Mouse (Mus musculus): Measurements from ENCODE around the gene Romo1.
"Not testable (repeated sequence)": the region's sequence is repeated elsewhere in the genome, so short reads cannot be mapped to it uniquely, and the experiment has no call there.

The Romo1 gene

DNA sequence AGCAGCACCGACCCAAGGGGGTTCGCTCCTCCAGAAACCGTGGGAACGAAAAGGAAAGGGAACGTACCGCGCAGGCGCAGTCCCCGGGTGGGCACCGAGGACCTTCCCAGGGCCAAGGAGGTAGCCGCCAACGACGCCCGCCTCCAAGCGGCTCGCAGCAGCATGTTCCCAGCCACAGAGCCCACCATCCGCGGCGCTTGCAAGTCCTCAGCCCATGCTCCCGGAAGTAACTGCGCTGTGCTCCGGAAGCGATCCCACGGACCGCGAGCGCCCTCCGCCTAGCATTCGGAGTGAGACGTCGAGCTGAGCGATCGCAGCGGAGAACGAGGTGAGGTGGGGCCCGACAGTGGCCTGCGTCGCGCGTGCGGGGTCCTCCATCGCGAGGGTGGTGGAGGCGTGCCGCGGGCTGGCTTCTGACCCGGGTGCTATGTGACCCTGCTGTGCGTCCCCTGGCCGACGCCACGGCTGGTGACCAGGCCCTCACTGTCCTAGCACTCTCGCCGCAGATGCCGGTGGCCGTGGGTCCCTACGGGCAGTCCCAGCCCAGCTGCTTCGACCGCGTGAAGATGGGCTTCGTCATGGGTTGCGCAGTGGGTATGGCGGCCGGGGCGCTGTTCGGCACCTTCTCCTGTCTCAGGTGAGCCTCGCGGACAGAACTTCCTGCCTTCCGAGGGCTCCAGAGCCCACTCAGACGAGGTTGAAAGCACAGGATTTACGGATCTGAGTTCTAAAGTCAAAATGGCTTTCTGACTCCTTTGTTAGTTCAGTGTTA is at the start of gene Romo1, which contains the start of gene Nfs1:
Gene Romo1 (plus strand): TSS at position 87 of the 772 bp plus-strand sequence.
Gene Nfs1 (minus strand): TSS at position 234 of the 772 bp plus-strand sequence.
- H3K4me3 ChIP-seq (replicated peaks; ENCODE audit: low read length) = peak within 1 kb of the TSS; percentile 93
- H3K4me1 ChIP-seq (replicated peaks; ENCODE audit: low read depth, low read length) = peaks cover 16% of the 10 kb centered on the region
- TF ChIP-seq CTCF (conservative IDR thresholded peaks at IDR 0.05; ENCODE audit: low read length) = no peak
- TF ChIP-seq NANOG (IDR thresholded peaks at IDR 0.05; ENCODE audit: borderline replicate concordance, low read length) = no peak
- no peak for TF ChIP-seq POU5F1 (IDR thresholded peaks at IDR 0.05; ENCODE audit: borderline replicate concordance, low read length)
- H3K9me3 ChIP-seq (ENCODE audit: low read length) = no peaks in the 10 kb centered on the region
- peaks cover 61% of the 10 kb centered on the region for H3K36me3 ChIP-seq (ENCODE audit: insufficient read depth, low read length)
- H3K27me3 ChIP-seq (ENCODE audit: insufficient read depth, low read length) = no peaks in the 10 kb centered on the region

DNA sequence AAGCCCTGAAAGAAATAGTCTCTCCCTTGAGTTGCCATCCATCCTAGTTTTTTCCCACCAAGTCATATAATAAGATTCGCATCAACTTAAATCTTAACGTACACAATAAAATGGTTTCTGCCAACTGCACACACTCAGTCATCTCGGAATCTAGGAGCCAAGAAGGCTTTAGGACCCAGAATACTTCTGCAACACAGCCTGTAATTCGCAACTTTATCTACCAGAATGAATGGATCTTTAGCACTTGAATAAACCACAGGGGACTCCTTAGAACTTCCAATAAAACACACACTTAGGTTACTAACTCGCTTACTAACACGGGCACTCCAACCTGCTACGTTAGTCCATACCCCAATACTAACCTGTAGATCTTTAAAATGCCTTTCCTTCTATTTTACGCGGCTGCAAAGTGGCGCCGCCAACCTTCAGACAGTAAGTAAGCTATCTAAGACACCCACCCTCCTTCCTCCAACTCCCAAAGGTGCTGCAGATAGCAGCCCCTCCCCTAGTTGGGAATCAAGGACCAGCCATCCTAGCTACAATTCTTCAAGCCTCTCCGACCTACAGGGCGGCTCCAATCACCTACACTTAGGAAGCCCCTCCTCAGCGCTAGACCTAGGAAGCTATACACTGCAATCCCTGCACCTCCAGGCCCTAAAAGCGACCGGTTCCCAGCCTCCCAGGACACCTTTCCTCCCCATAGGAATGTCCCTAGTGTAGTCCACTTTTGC is 33.0 kb upstream of the Romo1 start:
- H3K4me1 ChIP-seq (replicated peaks; ENCODE audit: low read depth, low read length) = peaks cover 42% of the 10 kb centered on the region
- H3K4me3 ChIP-seq (replicated peaks; ENCODE audit: low read length) = peak overlapping the region; percentile 93
- H3K36me3 ChIP-seq (ENCODE audit: insufficient read depth, low read length) = peaks cover 16% of the 10 kb centered on the region
- TF ChIP-seq CTCF (conservative IDR thresholded peaks at IDR 0.05; ENCODE audit: low read length) (no peak), POU5F1 (IDR thresholded peaks at IDR 0.05; ENCODE audit: borderline replicate concordance, low read length) (no peak), NANOG (IDR thresholded peaks at IDR 0.05; ENCODE audit: borderline replicate concordance, low read length) (no peak)
- H3K27me3 ChIP-seq (ENCODE audit: insufficient read depth, low read length) = no peaks in the 10 kb centered on the region
- H3K9me3 ChIP-seq (ENCODE audit: low read length) = no peaks in the 10 kb centered on the region

DNA sequence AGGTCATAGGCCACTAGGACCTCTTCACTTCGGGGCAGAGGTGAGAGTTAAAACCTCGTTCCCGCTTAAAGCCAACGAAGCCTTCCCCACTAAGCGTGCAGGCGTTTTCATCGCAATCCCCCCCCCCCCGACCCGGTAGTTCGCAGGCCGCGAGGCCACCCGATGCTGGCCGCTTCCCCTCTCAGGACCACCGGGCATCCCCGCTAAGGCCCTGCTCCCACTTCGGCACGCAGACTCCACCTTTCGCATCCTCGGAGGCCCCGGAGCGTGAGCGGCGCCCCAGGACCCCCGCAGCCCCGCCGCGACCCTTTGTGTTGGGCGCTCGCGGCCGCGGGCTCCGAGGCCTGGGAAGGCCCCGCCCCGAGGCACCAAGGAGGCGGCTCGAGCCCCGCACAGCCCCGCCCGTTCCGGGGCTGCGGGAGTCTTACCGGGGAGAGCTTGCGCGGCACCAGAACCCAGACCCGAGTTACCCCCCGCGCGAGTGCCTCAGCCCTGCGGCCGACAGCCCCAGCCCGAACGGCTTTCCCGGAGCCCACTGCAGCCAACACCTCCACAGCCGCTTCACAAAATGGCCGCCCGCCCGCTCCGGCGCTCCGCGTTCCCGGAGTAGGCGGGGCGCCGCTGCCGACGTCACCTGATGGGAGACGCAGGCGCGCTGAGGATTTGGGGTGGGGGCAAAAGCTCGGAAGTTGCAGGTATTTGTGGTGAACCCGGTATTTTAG is 32.3 kb upstream of the Romo1 start, which contains the start of the genes Cpne1 and Rbm12:
Gene Cpne1 (minus strand): TSS at position 608 of the 722 bp plus-strand sequence.
Gene Rbm12 (minus strand): TSS at position 621 of the 722 bp plus-strand sequence.
- Histone ChIP-seq H3K4me3 (replicated peaks; ENCODE audit: low read length) (peak within 1 kb of the TSS; percentile 93), H3K4me1 (replicated peaks; ENCODE audit: low read depth, low read length) (peaks cover 36% of the 10 kb centered on the region), H3K27me3 (ENCODE audit: insufficient read depth, low read length) (no peaks in the 10 kb centered on the region), H3K9me3 (ENCODE audit: low read length) (no peaks in the 10 kb centered on the region), H3K36me3 (ENCODE audit: insufficient read depth, low read length) (peaks cover 10% of the 10 kb centered on the region; the same call in 1 of the 2 replicates)
- TF ChIP-seq POU5F1 (IDR thresholded peaks at IDR 0.05; ENCODE audit: borderline replicate concordance, low read length) (no peak), CTCF (conservative IDR thresholded peaks at IDR 0.05; ENCODE audit: low read length) (no peak), NANOG (IDR thresholded peaks at IDR 0.05; ENCODE audit: borderline replicate concordance, low read length) (no peak)

DNA sequence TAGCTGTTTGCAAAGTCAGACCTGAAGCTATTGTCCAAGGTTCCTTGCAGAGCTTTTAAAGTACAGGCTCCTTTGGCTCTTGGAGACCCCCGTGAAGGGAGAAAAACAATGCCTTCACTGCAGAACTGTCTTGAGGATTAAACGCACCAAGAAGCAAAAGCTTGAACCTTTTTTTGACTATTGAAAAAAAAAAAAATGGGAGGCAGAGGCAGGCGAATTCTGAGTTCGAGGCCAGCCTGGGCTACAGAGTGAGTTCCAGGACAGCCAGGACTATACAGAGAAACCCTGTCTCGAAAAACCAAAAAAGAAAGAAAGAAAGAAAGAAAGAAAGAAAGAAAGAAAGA is 31.8 kb upstream of the Romo1 start:
- H3K4me3 ChIP-seq (replicated peaks; ENCODE audit: low read length) = peak overlapping the region; percentile 93
- H3K9me3 ChIP-seq (ENCODE audit: low read length); H3K27me3 ChIP-seq (ENCODE audit: insufficient read depth, low read length): not testable (repeated sequence)

DNA sequence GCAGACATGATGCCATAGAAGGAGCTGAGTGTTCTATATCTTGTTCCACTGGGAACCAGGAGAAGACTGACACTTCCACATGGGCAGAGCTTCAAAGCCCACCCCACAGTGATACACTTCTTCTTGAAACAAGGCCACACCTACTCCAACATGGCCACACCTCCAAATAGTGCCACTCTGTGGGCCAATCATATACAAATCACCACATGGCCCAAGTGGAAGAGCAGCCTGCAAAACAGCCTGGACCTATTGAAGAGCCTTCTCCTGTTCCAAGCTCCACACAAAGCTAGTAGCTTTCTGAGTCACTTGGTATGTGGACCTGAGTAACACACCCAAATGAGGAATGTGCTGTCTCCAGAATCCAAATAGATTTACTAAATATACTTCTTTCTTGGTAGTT is 24.3 kb upstream of the Romo1 start:
- Histone ChIP-seq H3K4me1 (replicated peaks; ENCODE audit: low read depth, low read length) (no peaks in the 10 kb centered on the region), H3K4me3 (replicated peaks; ENCODE audit: low read length) (no peak overlapping the region), H3K36me3 (ENCODE audit: insufficient read depth, low read length) (peaks cover 14% of the 10 kb centered on the region), H3K27me3 (ENCODE audit: insufficient read depth, low read length) (no peaks in the 10 kb centered on the region), H3K9me3 (ENCODE audit: low read length) (no peaks in the 10 kb centered on the region)
- TF ChIP-seq POU5F1 (IDR thresholded peaks at IDR 0.05; ENCODE audit: borderline replicate concordance, low read length) = no peak
- TF ChIP-seq NANOG (IDR thresholded peaks at IDR 0.05; ENCODE audit: borderline replicate concordance, low read length) = no peak
- no peak for TF ChIP-seq CTCF (conservative IDR thresholded peaks at IDR 0.05; ENCODE audit: low read length)

More for the DNA sequence above, 31.8 kb upstream of the Romo1 start:
- not testable (repeated sequence) for H3K36me3 ChIP-seq (ENCODE audit: insufficient read depth, low read length)
- H3K4me1 ChIP-seq (replicated peaks; ENCODE audit: low read depth, low read length) = peaks cover 30% of the 10 kb centered on the region

DNA sequence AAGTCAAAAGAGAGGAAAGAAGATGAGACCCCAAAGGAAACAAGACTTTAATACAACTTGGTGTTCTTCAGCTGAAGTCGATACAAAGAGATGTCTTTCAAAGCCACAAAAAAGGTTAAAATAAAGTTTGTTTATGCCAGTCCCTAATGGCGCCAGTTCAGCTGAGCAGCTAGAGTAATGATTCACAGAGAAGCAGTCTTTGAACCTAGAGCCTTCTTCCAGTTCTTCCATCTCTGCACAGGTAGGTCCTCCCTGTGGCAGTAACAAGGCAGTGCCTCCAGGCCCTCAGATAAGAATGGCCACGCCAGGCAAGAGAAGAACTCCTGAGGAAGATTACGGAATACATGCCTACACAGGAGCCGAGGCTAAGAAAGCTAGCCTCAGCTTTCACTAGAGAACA is 20.1 kb upstream of the Romo1 start:
- Histone ChIP-seq H3K27me3 (ENCODE audit: insufficient read depth, low read length) (no peaks in the 10 kb centered on the region), H3K4me1 (replicated peaks; ENCODE audit: low read depth, low read length) (no peaks in the 10 kb centered on the region), H3K9me3 (ENCODE audit: low read length) (no peaks in the 10 kb centered on the region), H3K36me3 (ENCODE audit: insufficient read depth, low read length) (peaks cover 48% of the 10 kb centered on the region), H3K4me3 (replicated peaks; ENCODE audit: low read length) (no peak overlapping the region)
- no peak for TF ChIP-seq CTCF (conservative IDR thresholded peaks at IDR 0.05; ENCODE audit: low read length)
- no peak for TF ChIP-seq POU5F1 (IDR thresholded peaks at IDR 0.05; ENCODE audit: borderline replicate concordance, low read length)
- TF ChIP-seq NANOG (IDR thresholded peaks at IDR 0.05; ENCODE audit: borderline replicate concordance, low read length) = no peak

DNA sequence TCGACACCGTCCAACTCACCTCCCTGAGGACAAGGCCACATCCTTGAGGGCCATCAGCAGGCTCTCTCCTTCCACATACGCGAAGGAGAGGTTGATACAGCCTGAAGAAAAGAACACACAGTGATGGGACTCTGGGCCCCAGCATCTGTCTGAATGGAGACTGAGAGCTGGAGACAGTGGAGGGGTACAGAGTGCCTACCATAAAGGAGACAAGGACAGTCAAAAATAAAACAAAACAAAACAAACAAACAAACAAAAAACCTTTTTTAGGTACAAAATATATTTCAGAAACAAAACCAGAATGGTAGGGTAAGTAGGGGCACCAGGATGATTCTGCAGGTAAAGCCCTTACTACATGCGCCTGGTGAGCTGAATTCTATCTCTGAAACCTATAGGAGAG is 16.8 kb upstream of the Romo1 start, which contains the start of gene Gm28036:
Gene Gm28036 (minus strand): TSS at position 101 of the 400 bp plus-strand sequence.
- Histone ChIP-seq H3K9me3 (ENCODE audit: low read length) (no peaks in the 10 kb centered on the region), H3K4me1 (replicated peaks; ENCODE audit: low read depth, low read length) (no peaks in the 10 kb centered on the region), H3K36me3 (ENCODE audit: insufficient read depth, low read length) (peaks cover 59% of the 10 kb centered on the region), H3K27me3 (ENCODE audit: insufficient read depth, low read length) (no peaks in the 10 kb centered on the region), H3K4me3 (replicated peaks; ENCODE audit: low read length) (no peak within 1 kb of the TSS)
- TF ChIP-seq POU5F1 (IDR thresholded peaks at IDR 0.05; ENCODE audit: borderline replicate concordance, low read length) = no peak

DNA sequence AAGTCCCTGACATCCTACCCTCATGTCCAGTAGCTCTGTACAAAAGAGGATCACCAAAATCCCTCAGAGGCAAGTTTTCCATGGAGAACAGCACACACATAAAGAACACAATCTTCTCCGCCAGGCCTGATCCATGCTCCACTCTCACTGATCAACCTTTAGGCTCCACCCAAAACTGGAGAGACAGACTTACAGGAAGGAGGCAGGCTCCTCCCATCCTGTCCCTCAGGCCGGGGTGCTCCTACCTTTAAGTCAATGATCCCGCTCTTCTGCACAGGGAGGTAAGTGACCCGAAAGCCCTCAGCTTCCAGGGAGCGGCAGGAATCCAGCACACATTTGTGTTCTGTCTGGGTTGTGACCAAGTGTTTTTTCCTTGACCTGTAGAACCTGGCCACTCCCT is 9.7 kb upstream of the Romo1 start:
- H3K4me3 ChIP-seq (replicated peaks; ENCODE audit: low read length) = no peak overlapping the region

More for the DNA sequence above, 9.7 kb upstream of the Romo1 start:
- Histone ChIP-seq H3K36me3 (ENCODE audit: insufficient read depth, low read length) (peaks cover 41% of the 10 kb centered on the region), H3K4me1 (replicated peaks; ENCODE audit: low read depth, low read length) (peaks cover 18% of the 10 kb centered on the region), H3K27me3 (ENCODE audit: insufficient read depth, low read length) (no peaks in the 10 kb centered on the region), H3K9me3 (ENCODE audit: low read length) (no peaks in the 10 kb centered on the region)
- TF ChIP-seq NANOG (IDR thresholded peaks at IDR 0.05; ENCODE audit: borderline replicate concordance, low read length) = no peak

Measured in E14TG2a.4 (cell line).